Mouse (Mus musculus) heart, adult 8-10 months (tissue): ENCODE results near the gene Efcab2. TPM values are rescaled to one million over a fixed set of nuclear protein-coding genes. Genes with fewer than 3 reads are reported as not detected.

Experiments used
- DNase-seq: peaks from one replicate; pipeline ENCODE4 v3.0.0; 2022; ENCODE audit warnings: low spot score
- total RNA-seq, 4 experiments: library from RNA; stranded (reverse); gene quantifications; 2 replicates each; pipeline ENCODE4 v1.2.4; 2022

Efcab2 gene
- 100 to 1,000 TPM; 103 to 117 (median 111) TPM for total RNA-seq

DNA sequence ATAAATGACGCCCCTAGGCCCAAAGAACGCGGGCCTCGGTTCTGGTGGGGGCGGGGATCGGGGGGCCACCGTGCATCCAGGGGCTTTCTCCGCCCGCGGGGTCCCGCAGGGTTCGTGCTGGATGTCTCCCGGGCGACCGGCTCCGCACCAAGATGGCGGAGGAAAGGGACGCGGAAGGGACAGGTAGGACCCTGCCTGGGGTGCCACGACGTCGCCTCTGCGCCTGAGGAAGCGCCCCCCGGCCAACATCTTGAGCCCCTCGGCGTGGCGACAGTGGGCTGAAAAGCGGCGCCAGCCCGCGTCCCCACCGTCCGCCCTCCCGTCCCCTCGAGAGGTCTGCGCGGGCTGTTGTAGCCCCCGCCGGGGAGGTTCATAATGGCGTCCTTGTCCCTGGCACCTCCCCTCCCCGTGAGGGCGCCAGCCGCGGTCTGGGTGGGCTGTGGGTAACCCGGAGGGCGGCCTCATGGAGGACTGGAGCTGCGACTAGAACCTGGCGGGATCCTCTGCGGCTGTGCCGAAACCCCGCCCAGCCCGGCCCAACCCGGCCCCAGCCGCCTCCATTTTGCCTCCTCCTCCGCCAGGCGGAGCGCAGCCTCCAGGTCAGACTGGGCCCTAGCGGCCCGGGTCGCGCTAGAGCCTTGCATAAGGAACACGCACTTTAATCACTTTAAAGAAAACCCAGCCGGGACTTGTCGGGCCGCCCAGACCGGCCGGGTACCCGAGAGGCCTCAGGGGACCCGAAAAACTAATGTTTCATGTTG lies at the start of gene Efcab2:
Gene Efcab2 (plus strand): TSS at position 135 of the 761 bp plus-strand sequence.
- peak; percentile 90 for DNase-seq

DNA sequence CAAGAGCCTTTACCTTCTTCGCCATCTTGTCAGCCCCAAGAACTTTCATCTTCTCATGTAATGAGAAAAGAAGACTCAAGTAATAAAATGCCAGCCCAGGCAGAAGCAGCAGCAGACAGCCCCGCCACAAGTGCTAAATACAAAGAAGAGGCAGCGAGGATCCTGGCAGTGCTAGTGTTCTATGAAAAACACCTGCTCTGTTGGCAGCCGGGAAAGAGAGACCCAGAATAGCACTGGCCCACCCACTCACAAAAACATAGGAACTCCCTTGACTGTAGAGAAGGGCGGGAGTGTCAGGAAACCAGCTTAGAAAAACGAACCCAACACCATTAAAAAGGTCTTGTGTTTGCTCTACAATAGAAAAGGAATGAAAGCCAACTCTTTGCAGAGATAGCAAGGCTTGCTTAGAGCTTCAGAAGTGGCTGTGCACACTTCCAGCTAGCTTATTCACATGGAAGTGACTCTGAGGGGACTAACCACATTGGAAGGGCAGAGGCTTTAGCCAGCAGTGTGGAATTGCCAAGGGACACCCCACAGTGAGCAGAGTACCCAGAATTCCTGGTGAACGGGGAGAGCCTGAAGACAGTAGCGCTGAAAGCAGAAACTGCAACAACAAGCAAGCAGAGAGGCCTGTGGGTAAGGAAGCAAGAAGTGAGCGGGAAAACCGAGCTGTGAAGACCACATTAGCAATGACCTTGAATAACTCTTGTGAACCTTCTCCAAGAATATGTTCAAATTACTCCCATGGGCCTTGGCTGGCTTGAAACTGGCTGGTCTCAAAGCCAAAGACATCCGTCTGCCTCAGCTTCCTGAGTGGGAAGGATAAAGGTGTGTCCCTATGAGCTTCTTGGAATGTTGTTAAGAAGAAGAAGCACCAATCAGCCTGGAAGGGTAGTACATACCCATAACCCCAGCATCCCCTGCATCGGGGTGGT lies 47.8 kb upstream of the Efcab2 start:
- no peak for DNase-seq

DNA sequence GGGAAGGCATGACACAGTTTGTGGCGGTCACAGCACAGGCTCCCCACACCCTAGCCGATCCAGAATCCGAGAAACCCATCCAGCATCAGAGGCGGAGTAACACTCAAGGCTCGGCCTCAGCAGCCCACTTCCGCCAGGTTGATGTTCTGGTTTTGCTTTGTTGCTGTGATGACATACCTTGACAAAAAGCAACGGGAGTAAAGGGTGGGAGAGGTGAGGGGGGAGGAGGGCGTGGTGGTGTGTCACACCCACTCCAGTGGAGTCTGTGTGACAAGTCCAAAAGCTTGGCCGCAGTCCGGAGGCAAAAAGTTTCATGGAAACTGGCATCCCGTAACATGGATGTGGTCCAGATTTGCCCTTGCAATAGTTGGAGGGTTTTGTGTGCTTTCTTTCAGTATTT lies 45.6 kb upstream of the Efcab2 start:
- no peak for DNase-seq

DNA sequence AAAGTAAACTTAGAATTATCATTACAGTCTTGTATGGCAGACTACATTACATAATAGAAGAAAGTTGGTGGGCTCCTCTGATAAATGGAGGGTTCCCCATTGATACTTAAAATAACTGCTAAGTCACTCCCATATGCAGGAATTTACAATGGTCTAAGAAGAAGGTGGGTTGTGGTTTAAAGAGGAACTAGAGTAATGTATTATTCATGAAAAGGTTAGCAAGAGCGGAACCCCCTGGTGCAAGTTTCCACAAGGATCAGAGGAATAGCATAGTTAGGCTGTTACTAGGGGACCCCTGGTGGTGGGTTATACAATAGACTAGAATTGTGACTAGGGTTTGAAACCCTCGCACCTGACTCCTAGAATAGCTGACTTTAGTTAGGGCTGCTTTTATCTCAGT lies 45.2 kb upstream of the Efcab2 start:
- no peak for DNase-seq

DNA sequence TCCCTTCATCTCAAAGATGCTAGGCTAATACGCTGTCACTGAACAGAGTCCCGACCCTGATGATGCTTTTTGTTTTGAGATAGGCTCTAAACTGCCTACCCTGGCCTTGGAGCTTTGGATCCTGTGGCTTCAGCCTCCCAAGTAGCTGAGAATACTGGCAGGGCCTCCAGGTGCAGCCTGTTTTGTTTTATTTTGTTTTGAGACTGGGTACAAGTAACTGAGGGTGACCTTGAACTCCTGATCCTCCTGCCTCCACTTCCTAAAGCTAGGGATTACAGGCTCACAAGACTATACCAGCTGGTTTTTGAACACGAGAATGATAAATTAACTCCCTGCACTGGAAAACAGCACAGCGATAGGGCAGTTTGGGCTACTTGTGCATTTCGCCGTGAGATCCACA lies 40.7 kb upstream of the Efcab2 start:
- no peak for DNase-seq

DNA sequence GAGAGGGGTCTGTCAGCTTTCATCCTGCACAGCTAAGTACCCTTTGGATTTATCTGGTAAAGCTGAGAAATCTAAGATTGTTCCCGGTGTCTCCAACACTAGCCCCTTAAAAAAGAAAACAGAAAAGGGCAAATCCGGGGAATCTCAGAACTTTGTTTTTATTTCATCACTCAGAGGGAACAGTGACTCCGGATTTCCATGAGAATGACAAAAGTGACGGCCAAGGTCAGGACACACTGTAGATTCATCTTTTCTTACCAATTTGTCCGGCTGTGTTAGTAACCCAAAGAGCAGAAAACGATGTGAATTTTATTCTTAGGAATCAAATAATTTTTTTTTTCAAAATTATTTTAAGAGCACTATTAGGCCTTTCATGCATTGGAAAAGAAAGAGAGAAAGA lies 37.8 kb upstream of the Efcab2 start:
- DNase-seq = no peak

DNA sequence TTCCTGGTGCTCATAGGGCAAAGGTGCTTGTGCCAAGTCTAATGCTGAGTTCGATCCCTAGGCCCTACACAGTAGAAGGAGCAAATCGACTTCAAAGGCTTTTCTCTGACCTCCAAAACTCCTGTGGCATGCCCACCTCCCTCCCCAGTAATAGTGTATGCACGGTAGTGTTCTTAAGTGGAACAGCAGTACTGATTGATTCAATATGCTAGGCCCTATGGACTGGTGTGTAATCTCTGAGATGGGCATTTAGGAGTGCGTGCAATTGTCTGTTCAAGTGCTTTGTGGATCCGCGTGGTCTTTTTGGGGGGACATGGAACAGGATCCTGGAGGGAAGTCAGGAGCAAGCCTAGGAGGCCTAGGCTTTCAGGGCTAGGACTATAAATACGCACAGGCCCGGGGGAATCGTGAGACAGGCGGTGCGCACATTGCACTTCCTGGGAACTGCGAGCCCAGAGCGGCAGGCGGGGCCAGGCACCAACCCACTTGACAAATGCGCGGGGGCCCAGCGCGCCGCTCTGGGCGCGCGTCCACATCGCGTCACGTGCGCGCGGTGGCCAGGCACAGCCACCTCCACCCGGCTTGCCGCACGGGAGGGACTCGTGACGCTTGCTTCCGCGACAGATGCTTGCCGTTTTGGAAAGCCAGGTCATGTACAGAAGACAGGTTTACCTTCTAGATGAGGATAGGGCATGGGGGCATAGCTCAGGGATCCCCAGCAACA lies 37.2 kb upstream of the Efcab2 start:
- peak; percentile 92 for DNase-seq

DNA sequence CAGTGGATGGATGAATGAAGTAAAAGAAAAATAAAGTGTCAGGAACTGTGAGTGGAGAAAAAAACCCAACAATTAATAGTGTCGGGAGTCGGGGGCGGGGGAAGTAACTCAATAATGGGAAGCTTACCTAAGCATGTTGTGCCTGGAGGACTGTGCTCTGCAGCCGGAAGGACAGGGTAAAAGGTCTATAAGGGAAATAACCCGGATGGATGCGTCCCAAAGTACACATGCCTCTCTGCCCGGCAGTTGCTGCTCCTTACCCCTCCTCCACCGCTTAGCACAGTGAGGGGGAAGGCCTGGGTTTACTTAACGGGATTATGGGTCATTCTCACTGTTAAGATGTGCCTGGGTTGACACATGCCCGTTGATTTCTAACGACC lies 36.6 kb upstream of the Efcab2 start:
- peak; percentile 49 for DNase-seq

DNA sequence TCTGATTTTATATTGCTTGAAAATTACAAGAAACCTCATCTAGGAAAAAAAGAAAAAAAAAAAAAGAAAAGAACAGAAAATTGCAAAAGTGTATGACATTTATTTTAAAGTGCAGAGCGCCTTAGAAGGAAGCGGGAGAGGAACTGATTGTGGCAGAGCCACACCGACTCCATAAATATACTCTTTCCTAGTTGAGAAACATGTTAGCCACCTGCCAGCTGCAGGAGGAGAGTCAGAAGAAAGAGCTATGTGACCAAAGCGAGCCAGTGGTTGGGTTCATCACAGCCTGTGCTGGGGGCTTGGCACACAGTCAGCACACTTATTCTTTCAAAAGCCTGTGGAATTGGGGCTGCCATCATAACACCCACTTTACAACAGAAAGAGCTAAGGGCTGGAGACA lies 33.2 kb upstream of the Efcab2 start:
- DNase-seq = no peak

DNA sequence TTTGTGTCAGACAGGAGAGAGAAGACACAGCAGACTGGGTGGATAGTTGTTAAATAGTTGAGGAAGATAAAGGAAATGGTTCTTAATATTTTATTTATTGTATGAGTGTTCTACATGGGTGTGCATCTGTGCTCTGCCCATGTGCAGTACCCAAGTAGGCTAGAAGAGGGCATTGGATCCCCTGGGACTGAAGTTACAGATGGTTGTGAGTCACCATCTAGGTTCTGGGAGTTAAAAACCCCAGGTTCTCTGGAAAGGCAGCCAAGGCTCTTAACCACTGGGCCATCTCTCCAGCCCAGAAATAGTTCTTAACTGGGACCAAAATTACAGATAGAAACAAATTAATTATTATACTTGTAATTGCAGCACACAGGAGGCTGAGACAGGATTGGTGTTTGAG lies 30.5 kb upstream of the Efcab2 start:
- DNase-seq = no peak

DNA sequence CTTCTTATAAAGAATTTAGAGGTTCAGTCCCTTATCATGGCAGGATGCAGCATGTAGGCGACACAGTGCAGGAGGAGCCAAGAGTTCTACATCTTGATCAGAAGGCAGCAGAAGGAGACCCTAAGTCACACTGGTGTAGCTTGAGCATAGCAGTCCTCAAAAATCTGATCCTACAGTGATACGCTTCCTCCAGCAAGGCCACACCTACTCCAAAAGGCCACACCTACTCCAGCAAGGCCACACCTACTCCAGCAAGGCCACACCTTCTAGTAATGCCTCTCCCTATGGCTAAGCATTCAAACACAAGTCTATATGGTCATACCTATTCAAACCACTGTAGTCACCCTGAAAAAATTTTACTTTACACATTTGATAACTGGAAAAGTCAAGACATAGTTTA lies 29.8 kb upstream of the Efcab2 start:
- no peak for DNase-seq

DNA sequence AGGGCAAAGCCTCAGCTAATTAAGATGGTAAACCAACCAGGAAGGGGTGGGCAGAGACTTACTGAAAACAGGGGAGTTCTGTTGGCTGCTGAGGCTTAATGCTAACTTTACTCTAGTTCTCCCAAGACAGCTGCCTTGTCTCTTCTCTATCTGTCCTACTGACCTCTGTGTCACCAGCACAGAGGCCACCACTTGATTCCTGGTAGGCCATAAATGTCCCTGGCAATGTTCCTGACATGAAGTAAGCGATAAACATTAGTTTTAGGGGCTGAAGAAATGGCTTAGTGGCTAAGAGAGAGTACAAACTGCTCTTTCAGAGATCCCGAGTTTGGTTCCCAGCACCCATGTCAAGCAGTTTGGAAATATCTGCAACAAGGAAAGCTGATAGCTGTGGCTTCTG lies 29.0 kb upstream of the Efcab2 start:
- no peak for DNase-seq

DNA sequence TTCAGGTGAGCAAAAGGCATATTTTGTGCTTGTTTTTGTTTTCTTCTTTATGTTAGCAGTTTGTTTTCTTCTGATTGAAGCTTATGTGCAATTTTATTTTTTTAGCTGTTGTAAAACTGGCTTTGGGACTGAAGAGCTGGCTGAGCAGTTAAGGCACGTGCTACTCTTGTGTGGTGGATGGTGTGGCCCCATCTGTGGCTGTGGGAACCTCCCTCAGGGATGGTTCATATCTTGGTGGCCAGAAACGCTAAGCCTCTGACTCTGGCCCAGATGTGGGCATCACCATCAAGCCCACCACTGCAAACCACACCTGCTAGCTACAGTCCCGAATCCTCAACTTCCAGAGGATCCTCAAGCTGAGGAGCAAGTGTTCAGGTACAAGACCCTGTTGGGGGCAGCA lies 27.8 kb upstream of the Efcab2 start:
- DNase-seq = no peak

DNA sequence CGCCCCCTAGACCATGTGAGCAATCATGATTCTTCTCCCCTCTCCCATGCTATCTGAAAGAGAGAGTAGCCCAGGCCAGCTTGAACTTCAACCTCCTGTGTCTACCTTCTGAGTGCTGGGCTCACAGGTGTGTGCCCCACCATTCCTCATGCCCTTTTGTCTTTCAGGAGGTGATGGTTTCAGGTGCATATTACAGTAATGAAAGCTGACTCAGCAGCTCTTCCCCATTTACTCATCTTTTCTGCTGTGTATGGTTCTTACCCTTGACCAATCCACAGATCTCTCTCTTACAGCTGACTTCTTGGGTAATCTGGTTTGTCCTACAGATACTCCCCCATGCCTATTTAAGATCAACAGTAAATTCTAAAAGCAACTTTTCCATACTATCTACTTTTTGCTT lies 26.7 kb upstream of the Efcab2 start:
- no peak for DNase-seq

DNA sequence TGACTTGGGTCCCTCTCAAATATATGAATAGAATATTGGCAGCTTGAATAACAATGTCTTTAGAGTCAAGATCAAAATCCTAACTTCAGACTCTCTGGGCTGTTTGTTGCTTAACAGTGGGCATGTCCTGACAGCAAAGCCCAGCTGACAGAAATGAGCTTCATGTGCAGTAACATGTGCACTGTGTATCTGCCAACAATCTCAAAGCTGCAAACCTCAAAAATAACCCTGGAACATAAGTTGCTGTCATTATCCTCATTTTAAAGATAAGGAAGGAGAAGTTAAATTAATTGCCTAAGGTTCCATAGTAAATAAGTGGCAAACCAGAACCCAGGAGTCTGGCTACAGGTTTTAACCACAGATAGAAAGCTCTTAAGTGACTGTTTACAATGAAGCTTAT lies 23.7 kb upstream of the Efcab2 start:
- DNase-seq = no peak

DNA sequence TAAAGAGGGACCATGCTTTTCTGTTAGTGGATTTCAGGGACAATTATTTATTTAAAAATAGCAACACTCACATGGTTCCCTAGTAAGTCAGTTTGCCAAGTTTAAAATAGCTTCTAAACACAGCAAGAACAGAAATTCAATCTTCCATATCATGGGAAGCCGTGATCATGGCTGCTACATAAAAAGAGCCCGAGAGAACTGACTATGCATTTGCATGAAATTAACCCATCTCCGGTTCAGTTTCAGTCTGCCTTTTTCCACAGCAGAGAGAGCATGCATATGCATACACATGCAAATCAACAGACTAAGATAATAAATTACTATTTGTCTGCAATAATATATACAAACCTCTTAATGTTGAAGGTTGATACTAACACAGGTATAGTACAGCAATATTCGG lies 17.1 kb upstream of the Efcab2 start:
- DNase-seq = no peak

DNA sequence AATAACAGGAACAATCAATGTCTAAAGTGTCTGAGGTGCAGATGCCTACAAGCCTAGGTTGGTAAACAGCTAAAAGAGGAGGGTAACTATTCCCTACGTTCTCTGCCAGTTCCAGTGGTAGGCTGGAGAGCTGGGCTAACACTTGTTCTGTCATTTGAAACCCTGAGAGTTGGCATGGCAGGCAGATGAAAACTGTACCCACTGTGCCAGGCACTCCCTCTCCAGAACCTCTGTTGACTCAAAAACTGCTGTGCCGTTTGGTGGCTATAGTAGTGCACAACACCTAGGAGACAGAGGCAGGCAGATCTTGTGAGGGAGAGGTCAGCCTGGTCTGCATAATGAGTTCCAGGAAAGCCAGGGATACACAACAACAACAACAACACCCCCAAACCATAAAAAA lies 16.5 kb upstream of the Efcab2 start:
- DNase-seq = no peak

DNA sequence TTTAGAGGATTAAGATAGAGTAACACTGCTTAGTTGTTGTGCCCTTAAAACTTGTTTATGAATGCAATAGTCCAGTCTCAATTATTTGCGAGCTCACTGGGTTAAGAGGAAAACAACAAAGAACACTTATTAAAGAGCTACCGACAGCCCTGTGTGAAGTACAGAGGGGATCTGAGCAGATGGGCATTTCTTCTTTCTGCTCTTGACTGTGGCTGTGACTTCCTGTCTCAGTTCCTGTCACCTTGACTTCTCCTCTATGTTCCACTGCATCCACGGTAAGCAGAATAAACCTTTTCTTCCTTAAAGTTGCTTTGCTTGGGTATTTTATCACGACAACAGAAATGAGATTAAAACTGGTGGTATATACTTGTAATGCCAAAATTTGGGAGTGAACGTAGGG lies 12.9 kb upstream of the Efcab2 start:
- DNase-seq = no peak

DNA sequence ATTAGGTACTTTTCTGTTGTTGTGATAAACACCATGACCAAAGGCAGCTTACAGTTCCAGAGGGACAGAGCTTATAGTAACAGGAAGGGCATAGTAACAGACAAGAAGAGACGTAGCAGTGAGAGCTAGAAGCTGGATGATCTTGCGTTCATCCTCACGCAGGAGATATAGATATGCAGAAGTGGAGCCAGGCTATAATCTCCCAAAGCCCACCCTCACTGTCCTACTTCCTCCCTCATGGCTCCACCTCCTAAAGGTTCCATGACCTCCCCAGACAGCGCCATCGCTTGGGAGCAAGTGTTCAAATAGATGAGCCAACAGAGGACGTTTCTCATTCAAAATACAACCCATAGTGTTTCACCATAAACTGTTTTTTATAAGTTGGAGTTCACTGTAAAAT lies 10.8 kb upstream of the Efcab2 start:
- no peak for DNase-seq

DNA sequence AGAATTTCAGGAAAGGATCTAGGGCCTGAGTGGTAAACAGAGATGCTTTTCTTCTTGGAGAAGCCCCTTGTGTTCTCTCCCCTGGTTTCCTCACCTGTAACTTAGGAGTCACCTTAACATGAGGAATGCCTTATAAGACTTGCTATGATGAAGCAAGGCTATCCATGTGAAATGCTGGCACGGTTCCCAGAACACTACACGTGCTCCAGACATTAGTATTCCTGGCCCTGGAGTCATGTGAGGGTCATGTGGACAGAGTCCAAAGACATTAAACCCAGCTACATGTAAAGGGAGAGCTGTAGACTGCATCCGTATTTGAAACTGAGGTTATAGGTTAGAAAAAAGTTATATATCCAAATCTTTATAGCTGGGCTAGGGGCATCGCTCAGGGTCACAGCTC lies 9.5 kb upstream of the Efcab2 start:
- DNase-seq = peak; percentile 28

DNA sequence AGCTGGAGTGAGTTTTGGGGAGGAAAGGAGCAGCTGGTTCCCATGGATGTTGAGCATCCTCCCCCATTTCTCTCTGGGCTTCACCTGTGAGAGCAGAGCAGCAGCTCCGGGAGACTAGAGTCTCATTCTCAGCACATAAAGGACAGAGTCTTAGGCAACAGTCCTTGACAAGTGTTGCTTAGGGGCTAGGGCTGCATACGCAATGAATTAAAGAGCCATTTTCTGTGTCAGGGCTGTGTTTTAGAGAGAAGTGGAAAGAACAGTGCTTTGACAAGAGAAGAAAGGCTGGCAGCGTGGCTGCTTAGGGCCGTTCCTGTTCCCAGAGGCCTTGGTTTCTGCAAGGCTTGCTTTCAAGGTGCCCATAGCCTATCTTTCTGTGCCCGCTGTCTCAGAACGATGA lies 6.0 kb upstream of the Efcab2 start:
- DNase-seq = no peak

DNA sequence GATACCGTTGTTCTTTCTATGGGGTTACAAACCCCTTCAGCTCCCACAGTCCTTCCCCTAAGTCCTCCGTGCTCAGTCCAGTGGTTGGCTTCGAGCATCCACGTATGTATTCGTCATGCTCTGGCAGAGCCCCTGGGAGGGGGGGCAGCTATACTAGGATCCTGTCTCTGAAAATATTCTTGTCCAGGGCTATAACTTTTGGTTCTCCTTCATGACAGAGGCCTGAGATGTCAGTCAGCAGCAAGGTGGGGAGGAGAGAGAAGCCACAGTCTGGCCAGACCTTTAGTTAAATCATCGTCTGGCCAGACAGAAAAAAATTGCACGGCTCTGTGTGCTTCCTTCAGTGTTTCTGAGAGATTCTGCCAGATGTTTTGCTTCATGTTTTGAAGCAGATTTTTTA lies 5.2 kb upstream of the Efcab2 start:
- DNase-seq = no peak
